Mouse (Mus musculus): ENCODE measurements around the gene Gm42906. TPM values are rescaled to one million over a fixed set of nuclear protein-coding genes. Genes with fewer than 3 reads are reported as not detected.

Gene Gm42906
- total RNA-seq, 2 experiments from 2014 or later: not detected

GRCm38 (mm10) chr5:151396119-151396518, 31.8 kb downstream of the Gm42906 start:
- no peak for ATAC-seq (replicated peaks; ENCODE audit: poor library complexity)

GRCm38 (mm10) chr5:151394690-151395089, 33.3 kb downstream of the Gm42906 start:
- ATAC-seq (replicated peaks; ENCODE audit: poor library complexity): no peak

GRCm38 (mm10) chr5:151393821-151394662, 33.9 kb downstream of the Gm42906 start:
- peak; percentile 73 for ATAC-seq (replicated peaks; ENCODE audit: poor library complexity)

- no peak for ATAC-seq (replicated peaks; ENCODE audit: poor library complexity)
These were observed 38.1 kb downstream of the Gm42906 start for GRCm38 (mm10) chr5:151389827-151390226.

- no peak for ATAC-seq (replicated peaks; ENCODE audit: poor library complexity)
These were observed 48.1 kb downstream of the Gm42906 start for GRCm38 (mm10) chr5:151379896-151380295.

GRCm38 (mm10) chr5:151379210-151379609, 48.8 kb downstream of the Gm42906 start:
- ATAC-seq (replicated peaks; ENCODE audit: poor library complexity): no peak

- no peak for ATAC-seq (replicated peaks; ENCODE audit: poor library complexity)
These were observed 51.0 kb downstream of the Gm42906 start for GRCm38 (mm10) chr5:151376931-151377330.

- ATAC-seq (replicated peaks; ENCODE audit: poor library complexity): no peak
These were observed 53.1 kb downstream of the Gm42906 start for GRCm38 (mm10) chr5:151374825-151375224.

GRCm38 (mm10) chr5:151371130-151371529, 56.8 kb downstream of the Gm42906 start:
- no peak for ATAC-seq (replicated peaks; ENCODE audit: poor library complexity)

GRCm38 (mm10) chr5:151369306-151369721, 58.6 kb downstream of the Gm42906 start:
- no peak for ATAC-seq (replicated peaks; ENCODE audit: poor library complexity)

GRCm38 (mm10) chr5:151368395-151369190, 59.4 kb downstream of the Gm42906 start:
- peak; percentile 84 for ATAC-seq (replicated peaks; ENCODE audit: poor library complexity)

- peak; percentile 29 for ATAC-seq (replicated peaks; ENCODE audit: poor library complexity)
These were observed 60.0 kb downstream of the Gm42906 start for GRCm38 (mm10) chr5:151367881-151368394.

GRCm38 (mm10) chr5:151367317-151367716, 60.6 kb downstream of the Gm42906 start:
- ATAC-seq (replicated peaks; ENCODE audit: poor library complexity): no peak

- ATAC-seq (replicated peaks; ENCODE audit: poor library complexity): no peak
These were observed 64.5 kb downstream of the Gm42906 start for GRCm38 (mm10) chr5:151363343-151364000.

- ATAC-seq (replicated peaks; ENCODE audit: poor library complexity): no peak
These were observed 78.3 kb downstream of the Gm42906 start for GRCm38 (mm10) chr5:151349616-151350015.

GRCm38 (mm10) chr5:151348418-151348817, 79.5 kb downstream of the Gm42906 start:
- no peak for ATAC-seq (replicated peaks; ENCODE audit: poor library complexity)

- no peak for ATAC-seq (replicated peaks; ENCODE audit: poor library complexity)
These were observed 81.3 kb downstream of the Gm42906 start for GRCm38 (mm10) chr5:151346626-151347025.

- ATAC-seq (replicated peaks; ENCODE audit: poor library complexity): peak; percentile 91
These were observed 83.2 kb downstream of the Gm42906 start for GRCm38 (mm10) chr5:151344737-151345136.

- ATAC-seq (replicated peaks; ENCODE audit: poor library complexity): no peak
These were observed 94.3 kb downstream of the Gm42906 start for GRCm38 (mm10) chr5:151333686-151334085.

- peak; percentile 91 for ATAC-seq (replicated peaks; ENCODE audit: poor library complexity)
These were observed 94.8 kb downstream of the Gm42906 start for GRCm38 (mm10) chr5:151333191-151333594.
